Mouse (Mus musculus) cortical plate, adult 2 months (tissue): Measurements from ENCODE around the gene Ifih1.

ENCODE experiments used
- CTCF ChIP-seq: fragments of 200-500 bp; IDR thresholded peaks from 2 replicates; pipeline ENCODE4 v1.5.1; 2011; ENCODE audit warnings: mild to moderate bottlenecking, control low read depth, low read length; ENCODE audit not compliant: insufficient read depth; ENCODE audit errors: extremely low read depth
- POLR2A ChIP-seq: fragments of 200-500 bp; IDR thresholded peaks from 2 replicates; pipeline ENCODE4 v1.6.1; 2011; ENCODE audit warnings: mild to moderate bottlenecking, low read length, control low read depth; ENCODE audit not compliant: insufficient read depth; ENCODE audit errors: extremely low read depth

DNA sequence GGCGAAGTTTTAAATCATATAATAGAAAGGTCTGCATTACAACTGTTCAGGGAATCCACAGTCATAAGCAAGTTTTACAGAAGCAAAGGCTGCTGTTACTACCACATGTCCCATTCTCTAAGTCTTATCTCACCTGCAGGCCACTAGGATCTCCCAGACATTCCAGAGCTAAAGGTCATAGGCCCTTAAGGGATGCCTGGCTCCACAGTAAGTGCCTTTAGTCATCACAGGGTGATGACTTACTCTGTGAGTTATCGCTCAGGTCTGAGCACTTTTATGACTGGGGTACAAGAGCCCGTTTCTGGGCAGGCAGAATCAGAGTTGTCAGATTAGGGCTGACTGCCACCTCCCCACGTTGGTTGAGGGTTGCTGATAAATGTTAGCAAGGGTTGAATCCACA is 5.8 kb upstream of the Ifih1 start:
- TF ChIP-seq POLR2A (no peak), CTCF (no peak)
